Mouse (Mus musculus): ENCODE results near the gene Dner.

DNA sequence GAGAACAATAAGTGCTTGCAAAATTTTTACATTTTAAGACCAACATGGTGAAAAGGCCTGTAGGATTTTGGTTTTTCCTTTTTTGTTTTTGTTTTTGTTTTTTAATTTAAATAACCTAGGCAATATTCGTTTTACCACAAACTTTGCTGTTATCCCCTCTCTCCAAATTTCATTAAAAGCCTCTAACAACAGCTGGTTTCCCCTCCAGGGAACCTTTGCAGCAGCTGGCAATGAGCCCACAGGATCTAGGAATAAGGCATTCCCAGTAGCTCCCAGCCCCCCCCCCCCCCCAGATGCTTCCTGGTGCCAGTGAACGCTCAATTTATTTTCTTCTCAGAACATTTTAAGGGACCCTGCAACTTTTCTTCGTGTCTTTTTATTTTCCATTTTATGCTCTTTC lies 370.7 kb downstream of the Dner start:
- TF ChIP-seq CTCF (IDR thresholded peaks at IDR 0.05; ENCODE audit: low read depth, low read length): no peak
- TF ChIP-seq POLR2A (IDR thresholded peaks at IDR 0.05; ENCODE audit: extremely low read depth, insufficient read depth, low read length): no peak

Data from liver, adult 2 months (tissue).